Mouse (Mus musculus): ENCODE results near the gene Ftl1.

Gene Ftl1

DNA sequence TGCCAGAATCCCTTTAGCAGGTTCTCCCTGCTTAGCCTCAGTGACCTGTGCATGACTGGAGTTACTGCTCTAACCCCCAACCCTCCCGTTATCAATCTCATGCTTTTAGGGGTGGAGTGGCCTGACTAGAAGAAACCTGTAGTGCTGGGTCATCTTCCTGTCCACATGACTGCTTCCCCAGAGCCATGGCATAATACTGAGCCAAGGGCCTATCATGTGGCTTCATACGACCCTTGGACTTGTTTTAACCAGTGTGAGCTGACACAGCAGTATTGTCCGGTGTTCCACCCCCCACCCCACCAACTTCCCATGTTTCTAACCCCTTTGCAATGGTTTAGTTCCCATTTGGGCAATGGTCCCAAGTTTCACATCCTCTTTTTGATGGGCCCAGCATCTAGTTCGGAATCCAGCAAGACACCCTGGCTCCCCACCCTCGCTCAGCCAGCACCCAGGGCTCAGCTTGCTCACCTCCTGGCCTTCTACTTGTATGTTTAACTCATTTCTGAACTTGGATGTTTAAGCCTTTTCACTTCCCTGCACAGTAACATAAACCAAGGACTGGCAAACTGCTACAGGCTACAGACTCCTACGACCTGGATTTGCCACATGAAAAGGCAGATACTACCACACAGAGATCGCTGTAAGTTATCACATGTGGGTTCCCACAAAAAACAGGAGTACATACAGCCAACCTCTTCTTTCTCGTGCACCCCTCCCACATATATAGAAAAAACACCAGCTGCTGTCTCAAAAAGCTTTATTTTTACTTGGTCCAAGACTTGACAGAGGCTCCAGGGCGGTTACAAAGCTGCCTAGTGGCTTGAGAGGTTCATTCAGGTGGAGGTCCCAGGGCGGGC, 2.3 kb downstream of the Ftl1 start:
- in situ Hi-C loops (cut with MboI; ENCODE audit: low pct_unique_long_range_greater_than_20kb in 1 of 2, low sequenced_read_pairs in 2 of 2, unreplicated experiment in 1 of 2): no loop called here

DNA sequence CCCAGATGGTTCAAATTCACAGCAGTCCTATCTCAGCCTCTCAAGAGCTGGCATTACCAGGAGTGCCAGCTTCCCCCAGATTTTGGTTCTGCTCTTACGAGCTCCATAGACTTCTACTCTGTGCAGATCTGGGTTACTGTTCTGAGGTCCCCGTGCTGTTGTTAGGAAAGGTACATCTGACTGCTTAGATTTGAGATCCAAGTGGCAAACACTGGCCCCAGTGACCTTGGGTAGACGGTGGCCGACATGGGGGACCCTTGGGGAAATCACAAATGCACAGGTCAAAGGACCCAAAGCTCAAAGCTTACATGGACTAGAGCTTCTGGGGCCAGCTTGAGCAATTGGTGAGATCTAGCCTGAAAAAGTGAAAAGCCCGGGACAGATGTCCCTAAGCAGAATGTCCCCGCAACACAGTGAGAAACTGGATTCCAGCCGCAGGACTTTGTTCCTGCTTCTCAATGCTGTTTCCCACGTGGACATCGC, 2.9 kb downstream of the Ftl1 start:
- in situ Hi-C loops (cut with MboI; ENCODE audit: low pct_unique_long_range_greater_than_20kb in 1 of 2, low sequenced_read_pairs in 2 of 2, unreplicated experiment in 1 of 2): no loop called here

DNA sequence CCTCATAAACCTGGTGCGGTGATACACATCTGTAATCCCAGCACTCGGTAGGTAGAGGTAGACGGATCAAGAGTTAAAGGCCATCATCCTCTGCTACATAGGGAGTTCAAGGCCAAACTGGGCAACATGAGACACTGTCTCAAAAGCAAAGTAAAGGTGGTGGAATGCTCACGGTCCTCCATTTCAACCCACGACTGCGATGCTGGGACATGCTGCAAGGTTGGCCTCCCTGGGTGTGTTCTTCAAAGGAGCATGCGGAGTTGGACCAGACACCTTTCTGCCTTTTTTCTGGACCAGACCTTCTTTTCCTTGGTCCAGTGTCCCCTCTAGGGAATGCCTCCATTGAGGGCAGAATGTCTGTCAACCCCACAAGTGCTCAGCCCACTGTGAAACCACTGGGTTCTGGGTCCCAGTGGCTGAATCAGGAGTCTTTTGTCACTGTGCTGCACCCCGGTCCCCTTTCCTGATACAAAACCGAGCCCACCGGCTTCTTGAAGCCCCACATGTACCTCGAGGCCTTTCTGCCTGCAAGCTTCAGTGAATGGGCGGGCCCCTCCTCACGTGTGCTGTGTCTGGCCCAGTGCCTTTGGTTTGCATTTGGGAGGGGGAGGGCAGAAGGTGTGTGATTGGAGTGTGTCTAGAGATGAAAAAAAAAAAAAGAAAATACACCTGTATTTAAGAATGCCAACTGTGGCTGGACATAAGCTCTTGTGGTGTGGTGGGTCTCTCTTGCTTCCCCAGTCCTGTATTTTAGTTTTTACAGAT, 3.6 kb downstream of the Ftl1 start:
- in situ Hi-C loops (cut with MboI; ENCODE audit: low pct_unique_long_range_greater_than_20kb in 1 of 2, low sequenced_read_pairs in 2 of 2, unreplicated experiment in 1 of 2): no loop called here

DNA sequence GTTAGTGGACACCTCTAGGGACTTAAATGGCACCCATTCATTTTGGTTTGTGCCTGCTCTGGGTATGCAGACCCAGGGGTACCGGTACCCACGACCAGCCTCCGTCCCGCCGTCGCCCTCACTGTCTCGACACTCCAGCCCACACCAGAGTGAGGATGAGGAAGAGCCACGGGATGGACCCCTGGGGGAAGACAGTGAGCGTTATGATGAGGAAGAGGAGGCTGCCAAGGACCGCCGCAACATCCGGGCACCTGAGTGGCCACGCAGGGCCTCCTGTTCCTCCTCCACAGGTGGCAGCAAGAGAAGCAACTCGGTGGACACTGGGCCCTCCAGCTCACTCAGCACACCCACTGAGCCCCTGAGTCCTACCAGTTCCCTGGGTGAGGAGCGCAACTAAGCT, 4.7 kb downstream of the Ftl1 start:
- in situ Hi-C loops (cut with MboI; ENCODE audit: low pct_unique_long_range_greater_than_20kb in 1 of 2, low sequenced_read_pairs in 2 of 2, unreplicated experiment in 1 of 2): no loop called here

DNA sequence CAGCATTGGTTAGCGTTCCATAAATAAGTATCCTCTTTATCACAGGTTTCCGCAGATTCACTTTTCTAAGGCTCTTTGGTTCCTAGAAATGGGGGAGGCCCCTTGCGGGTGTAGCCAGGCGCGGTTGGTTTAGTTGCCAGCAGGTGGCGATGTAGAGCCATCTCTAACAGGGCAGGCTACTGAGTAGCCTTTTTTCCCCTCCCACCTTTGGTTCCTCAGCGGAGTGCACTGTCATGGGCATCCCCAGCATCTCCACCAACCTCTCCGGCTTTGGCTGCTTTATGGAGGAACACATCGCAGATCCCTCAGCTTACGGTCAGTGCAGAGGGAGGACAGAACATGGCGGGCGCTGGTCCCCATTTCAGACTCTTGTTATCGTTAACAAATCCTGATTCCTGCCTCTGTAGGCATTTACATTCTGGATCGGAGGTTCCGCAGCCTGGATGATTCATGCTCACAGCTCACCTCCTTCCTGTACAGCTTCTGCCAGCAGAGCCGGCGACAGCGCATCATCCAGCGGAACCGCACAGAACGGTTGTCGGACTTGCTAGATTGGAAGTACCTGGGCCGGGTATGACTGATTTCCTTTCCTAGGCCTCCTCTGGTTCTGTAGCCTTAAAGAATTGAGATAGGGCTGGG, 8.2 kb downstream of the Ftl1 start:
- in situ Hi-C loops (cut with MboI; ENCODE audit: low pct_unique_long_range_greater_than_20kb in 1 of 2, low sequenced_read_pairs in 2 of 2, unreplicated experiment in 1 of 2): no loop called here

DNA sequence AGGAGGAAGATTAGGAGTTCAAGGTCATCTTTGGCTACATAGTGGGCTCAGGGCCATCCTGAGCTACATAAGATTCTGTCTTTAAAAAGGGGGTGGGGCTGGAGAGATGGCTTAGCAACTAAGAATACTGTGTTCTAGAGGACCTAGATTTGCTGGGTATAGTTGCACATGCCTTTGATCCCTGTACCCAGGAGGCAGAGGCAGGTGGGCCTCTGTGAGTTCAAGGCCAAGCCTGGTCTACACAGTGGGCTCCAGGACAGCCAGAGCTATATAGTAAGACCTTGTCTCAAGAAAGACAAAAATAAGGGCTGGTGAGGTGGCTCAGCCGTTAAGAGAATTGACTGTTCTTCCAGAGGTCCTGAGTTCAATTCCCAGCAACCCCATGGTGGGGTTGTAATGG, 9.7 kb downstream of the Ftl1 start:
- in situ Hi-C loops (cut with MboI; ENCODE audit: low pct_unique_long_range_greater_than_20kb in 1 of 2, low sequenced_read_pairs in 2 of 2, unreplicated experiment in 1 of 2): no loop called here

DNA sequence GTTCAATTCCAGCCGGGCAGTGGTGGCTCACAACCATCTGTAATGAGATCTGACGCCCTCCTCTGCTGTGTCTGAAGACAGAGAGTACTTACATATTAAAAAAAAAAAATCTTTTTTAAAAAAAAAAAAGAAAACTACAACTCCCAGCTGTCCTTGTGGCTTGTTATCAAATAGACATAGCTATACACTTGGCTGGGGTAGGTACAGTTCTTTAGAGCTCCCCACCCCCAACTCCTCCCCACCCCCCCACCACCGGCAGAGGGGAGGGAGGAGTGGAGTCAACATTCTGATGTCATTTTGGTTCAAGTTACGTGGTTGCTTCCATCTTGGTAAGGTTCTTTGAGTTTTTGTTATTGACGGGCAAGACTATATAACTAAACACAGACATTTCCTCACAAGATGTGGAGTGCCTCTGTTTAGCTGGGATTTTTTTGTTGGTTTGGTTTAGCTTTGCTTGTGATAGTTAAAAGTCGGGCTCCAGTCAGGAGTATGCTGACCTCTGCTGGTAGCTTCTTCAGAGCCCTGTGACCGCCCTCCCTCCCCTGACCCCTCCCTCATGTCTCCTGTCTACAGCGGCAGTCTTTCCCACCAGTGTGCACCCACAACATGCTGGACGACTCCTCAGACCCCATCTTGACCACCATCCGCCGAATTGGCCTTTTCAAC, 12.2 kb downstream of the Ftl1 start:
- in situ Hi-C loops (cut with MboI; ENCODE audit: low pct_unique_long_range_greater_than_20kb in 1 of 2, low sequenced_read_pairs in 2 of 2, unreplicated experiment in 1 of 2): no loop called here

DNA sequence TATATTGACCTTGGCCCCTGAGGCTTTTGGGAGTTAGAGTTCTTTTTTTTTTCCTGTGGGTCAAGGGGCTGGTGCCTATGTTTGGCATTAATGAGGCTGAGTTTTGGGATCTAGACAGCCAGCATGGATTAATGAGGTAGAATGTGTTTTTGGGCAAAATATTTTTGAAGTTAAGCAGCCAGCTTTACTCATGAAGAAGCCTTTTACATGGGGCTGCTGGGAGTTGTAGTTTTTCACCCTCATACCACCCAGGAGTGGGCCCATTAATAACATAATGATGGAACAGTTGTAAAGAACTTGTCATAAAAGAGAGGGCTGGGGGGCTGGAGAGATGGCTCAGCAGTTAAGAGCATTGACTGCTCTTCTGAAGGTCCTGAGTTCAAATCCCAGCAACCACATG, 13.1 kb downstream of the Ftl1 start:
- in situ Hi-C loops (cut with MboI; ENCODE audit: low pct_unique_long_range_greater_than_20kb in 1 of 2, low sequenced_read_pairs in 2 of 2, unreplicated experiment in 1 of 2): no loop called here

DNA sequence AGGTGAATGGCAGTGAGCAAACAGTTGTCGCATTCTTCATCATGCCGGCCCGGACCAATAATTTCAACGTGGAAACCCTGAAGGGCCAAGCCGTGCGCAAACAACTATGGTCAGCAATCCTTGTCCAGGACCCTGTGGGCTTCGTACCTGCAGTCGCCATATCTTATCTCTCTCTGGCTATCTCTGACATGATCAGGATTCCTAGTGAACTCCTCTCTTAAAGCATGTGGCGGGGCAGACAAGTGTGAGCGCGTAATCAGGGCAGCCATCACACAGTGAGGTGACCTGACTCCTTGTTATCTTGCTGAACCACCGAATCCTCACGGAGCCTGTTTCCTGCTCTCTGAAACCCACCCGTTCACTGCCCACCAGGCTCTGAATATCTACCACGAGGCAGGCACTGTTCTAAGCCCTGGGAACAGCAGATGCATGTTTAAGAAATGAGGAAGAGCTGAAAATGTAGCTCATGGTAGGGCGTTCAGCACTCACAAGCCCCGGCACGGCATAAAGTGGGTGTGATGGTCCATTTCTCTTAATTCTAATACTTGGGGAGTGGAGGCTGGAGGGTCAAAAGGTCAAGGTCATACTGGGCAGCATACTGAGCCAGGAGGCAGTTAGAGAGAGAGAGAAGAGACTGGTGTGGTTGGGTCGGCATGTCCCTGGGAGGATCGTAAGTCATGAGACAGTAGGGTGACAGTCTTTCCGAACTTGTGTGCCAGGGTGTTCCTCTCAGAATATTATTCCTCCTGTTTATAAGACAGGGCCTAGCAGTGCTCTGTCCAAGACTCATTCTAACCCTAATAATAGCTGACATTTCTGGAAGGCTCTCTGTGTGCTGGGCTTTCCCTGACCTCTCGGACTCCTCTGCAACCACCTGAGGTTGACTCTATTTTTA, 15.9 kb downstream of the Ftl1 start:
- in situ Hi-C loops (cut with MboI; ENCODE audit: low pct_unique_long_range_greater_than_20kb in 1 of 2, low sequenced_read_pairs in 2 of 2, unreplicated experiment in 1 of 2): no loop called here

DNA sequence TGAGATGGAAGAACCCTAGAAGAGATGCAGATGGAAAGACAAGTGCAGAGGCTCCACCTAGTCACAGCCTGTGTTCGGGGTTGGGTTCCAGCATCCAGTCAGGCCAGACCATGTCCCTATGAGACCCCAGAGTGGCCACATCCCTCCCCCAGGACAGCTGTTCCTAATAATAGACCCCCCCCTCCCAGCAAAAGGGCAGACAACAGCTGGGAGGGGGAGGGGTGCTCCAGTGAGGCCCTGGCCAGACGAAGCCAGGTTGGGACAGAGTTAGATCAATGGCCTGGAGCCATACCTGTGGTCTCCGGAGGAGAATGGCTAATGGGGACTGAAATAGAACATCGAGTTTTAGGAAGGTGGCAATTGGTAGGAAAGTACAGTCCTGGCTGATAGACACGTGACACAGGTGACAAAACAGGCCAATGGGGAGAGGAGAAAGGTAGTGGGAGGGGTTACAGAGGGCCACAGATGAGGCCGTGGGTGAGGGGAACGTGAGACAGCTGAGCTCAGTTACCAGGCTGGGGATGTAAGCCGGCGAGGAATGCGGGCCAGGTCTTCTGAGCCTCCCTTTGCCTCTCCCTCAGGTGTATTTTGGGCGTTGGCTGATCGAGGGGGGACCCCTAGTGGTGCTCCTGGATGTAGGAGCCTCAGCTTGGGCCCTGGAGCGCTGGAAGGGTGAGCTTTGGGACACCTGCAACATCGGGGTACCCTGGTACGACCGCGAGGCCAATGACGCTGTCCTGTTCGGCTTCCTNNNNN, 22.0 kb downstream of the Ftl1 start, which contains the start of gene Ruvbl2:
TSS of gene Ruvbl2 (minus strand) at position 576 of the 756 bp plus-strand sequence.
- in situ Hi-C loops (cut with MboI; ENCODE audit: low pct_unique_long_range_greater_than_20kb in 1 of 2, low sequenced_read_pairs in 2 of 2, unreplicated experiment in 1 of 2): no loop called here

DNA sequence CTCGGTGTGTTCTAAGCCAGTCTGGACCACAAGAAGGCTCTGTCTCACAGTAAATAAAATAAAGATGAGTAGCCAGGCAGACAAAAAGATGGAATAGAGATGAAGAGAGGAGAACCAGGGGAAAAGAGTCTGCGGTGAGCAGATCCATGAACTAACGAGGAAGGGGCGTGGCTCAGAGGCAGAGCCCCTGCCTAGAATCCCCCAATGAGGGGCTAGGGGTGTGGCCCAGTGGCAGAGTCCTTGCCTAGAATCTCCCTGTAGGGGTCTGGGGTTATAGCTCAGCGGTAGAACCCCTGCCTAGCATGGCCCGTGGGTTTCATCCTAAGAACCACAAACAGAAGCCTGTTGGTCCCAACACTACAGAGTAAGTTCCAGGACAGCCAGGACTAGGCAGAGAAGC, 22.6 kb downstream of the Ftl1 start:
- in situ Hi-C loops (cut with MboI; ENCODE audit: low pct_unique_long_range_greater_than_20kb in 1 of 2, low sequenced_read_pairs in 2 of 2, unreplicated experiment in 1 of 2): no loop called here

DNA sequence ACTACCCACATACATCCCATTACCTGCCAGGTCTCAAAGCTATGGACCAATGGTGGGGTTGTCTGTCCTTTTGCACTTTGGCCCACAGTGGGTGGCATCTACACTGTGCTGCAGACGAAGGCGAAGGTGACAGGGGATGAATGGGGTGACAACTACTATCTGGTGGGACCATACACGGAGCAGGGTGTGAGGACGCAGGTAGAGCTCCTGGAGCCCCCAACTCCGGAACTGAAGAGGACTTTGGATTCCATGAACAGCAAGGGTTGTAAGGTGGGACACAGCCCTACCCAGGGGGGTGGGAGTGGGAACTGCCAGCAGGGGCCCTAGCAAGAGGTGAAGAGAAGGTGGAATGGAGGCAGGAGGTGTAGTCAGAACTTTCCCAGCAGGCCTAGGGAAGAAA, 23.2 kb downstream of the Ftl1 start:
- in situ Hi-C loops (cut with MboI; ENCODE audit: low pct_unique_long_range_greater_than_20kb in 1 of 2, low sequenced_read_pairs in 2 of 2, unreplicated experiment in 1 of 2): no loop called here

DNA sequence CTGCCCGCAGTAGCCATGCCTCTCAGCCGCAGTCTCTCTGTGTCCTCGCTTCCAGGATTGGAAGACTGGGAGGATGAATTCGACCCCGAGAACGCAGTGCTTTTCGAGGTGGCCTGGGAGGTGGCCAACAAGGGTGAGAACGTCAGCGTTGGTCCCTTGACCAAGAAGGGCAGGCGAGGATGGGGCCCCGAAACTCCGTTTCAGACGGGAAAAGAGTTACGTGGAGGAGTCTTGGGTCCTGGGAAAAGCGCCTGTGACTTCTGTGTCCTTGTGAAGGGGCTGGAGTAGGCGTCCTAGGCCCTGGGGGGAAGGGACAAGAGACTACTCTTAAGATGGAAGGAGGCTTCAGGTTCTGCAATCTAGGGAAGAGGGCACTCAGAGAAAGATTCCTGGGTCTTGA, 24.6 kb downstream of the Ftl1 start:
- in situ Hi-C loops (cut with MboI; ENCODE audit: low pct_unique_long_range_greater_than_20kb in 1 of 2, low sequenced_read_pairs in 2 of 2, unreplicated experiment in 1 of 2): no loop called here

DNA sequence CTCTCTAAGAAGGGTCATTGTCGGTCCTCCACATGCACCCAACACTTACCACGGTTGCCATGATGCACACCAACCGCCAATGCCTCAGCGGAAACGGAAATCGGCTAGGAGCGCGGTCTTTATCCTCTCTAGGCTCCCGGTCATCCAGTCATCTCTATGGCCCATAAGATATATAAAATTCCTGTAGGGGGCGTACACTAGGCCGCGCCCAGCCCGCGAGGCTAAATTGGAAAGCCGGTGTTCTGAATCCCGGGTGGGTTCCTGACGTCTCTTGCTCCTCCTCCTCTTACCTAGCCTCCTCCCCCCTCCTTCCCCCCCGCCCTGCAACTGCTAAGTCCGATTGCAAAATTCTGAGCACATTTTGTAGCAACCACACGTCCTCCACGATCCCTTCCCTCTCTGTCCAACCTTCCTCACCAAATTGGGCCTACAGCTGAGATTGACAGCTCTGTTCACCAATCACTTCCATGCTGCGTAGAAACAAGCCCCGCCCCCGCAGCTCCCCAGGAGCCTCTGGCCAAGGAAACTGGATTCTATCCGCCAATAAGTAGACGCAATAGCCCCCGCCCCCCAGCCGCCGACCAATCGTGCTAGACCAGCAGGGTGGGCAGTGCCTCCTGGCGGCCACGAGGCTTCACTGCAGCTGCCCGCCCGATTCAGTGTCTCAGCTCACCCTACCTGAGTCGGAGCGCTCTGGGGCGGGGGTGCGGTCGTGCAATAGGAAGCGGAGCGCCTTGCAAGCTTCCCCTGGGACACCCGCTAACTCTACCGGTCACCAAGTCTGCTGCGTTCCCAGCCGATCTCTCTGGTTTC, 25.3 kb downstream of the Ftl1 start, which contains the start of gene Gys1:
TSS of gene Gys1 (plus strand) at position 642 of the 813 bp plus-strand sequence.
- in situ Hi-C loops (cut with MboI; ENCODE audit: low pct_unique_long_range_greater_than_20kb in 1 of 2, low sequenced_read_pairs in 2 of 2, unreplicated experiment in 1 of 2): no loop called here

DNA sequence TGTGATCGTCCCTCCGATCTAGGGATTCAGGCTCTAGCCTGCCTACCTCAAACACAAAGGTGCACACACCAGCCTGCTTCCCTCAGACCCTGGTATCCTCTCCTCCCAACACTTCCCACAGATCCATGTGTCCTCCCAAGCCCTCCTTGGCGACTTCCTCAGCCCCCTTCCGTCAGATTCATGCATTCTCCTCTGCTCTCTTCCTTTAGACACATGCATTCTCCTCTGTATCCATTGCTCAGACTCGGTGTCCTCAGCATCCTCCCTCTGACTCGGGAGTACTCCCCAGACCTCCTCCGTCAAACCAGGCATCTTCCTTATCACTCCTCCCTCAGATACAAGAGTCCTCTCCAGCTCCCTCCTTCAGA, 25.9 kb downstream of the Ftl1 start:
- in situ Hi-C loops (cut with MboI; ENCODE audit: low pct_unique_long_range_greater_than_20kb in 1 of 2, low sequenced_read_pairs in 2 of 2, unreplicated experiment in 1 of 2): no loop called here

DNA sequence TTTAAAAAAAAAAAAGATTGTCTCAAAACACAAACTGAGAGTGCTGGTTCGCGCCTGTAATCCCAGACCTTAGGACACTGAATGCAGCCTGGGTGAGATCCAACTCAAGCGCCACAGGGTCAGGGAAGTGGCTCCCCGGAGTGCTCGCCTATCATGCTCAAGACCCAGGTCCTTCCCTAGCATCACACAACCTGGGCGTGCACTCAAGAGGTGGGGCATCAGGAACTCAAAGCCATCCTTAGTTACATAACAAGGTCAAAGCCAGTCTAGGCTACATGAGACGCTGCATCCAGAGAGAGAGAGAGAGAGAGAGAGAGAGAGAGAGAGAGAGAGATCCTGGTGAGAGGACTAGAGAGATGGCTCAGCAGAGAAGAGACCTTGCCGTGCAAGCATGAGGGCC, 33.1 kb downstream of the Ftl1 start:
- in situ Hi-C loops (cut with MboI; ENCODE audit: low pct_unique_long_range_greater_than_20kb in 1 of 2, low sequenced_read_pairs in 2 of 2, unreplicated experiment in 1 of 2): no loop called here
